Mouse (Mus musculus): ENCODE measurements around the gene Sdc3.

DNA sequence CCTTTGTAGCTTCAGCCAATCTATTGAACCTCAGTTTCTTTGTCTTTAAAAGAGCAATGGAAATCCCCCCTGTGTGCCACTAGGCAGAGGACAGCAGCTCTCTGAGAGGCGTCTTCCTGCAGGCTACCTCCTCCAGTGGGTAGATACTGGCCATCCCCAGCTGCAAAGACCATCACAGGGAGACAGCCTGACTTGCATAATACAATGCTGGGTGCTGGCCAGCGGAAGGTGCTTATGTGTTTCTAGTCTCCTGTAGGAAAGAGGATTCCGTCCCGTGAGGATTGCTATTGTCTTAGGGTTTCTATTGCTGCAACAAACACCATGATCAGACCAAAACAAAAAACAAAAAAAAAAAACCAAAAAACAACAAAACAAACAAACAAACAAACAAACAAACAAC is 43.2 kb downstream of the Sdc3 start:
- no peak for TF ChIP-seq CTCF (IDR thresholded peaks at IDR 0.05)
- TF ChIP-seq EP300 (IDR thresholded peaks at IDR 0.05) = no peak

All from lung, postnatal 0 days (tissue).